Mouse (Mus musculus) midbrain, embryonic 16.5 days (tissue): ENCODE measurements at regions not wholly inside any gene's neighbourhood (a gene's known extent, or its start where the extent isn't known, plus 50 kb on each side); places are given as distances from the start of the nearest gene placed in this dataset.
"Not testable (repeated sequence)": the region's sequence is repeated elsewhere in the genome, so short reads cannot be mapped to it uniquely, and the experiment has no call there.

Experiments
- ATAC-seq: fragments of 200-750 bp; cut with Nextera tagmentation; 2 replicates; pipeline ENCODE4 v1.8.0; 2017; ENCODE audit warnings: moderate TSS enrichment
- H3K27ac ChIP-seq: fragments of 300-500 bp; sonication (generic); 2 replicates; pipeline ENCODE4 v1.5.1; 2014; ENCODE audit warnings: mild to moderate bottlenecking, low read length, mixed read lengths
- H3K27me3 ChIP-seq: fragments of 300-500 bp; sonication (generic); 2 replicates; pipeline ENCODE4 v1.6.1; 2014; ENCODE audit warnings: low read depth, low read length, mixed read lengths; ENCODE audit not compliant: control insufficient read depth, insufficient read depth
- H3K36me3 ChIP-seq: fragments of 300-500 bp; sonication (generic); 2 replicates; pipeline ENCODE4 v1.6.1; 2014; ENCODE audit warnings: mild to moderate bottlenecking, low read length, moderate library complexity, mixed read lengths; ENCODE audit not compliant: control insufficient read depth, insufficient read depth
- H3K4me1 ChIP-seq: fragments of 300-500 bp; sonication (generic); 2 replicates; pipeline ENCODE4 v1.6.1; 2014; ENCODE audit warnings: mild to moderate bottlenecking, low read length, mixed read lengths; ENCODE audit not compliant: control insufficient read depth, insufficient read depth
- H3K4me2 ChIP-seq: fragments of 300-500 bp; sonication (generic); 2 replicates; pipeline ENCODE4 v1.6.1; 2014; ENCODE audit warnings: mild to moderate bottlenecking, low read length, mixed read lengths
- H3K4me3 ChIP-seq: fragments of 300-500 bp; sonication (generic); 2 replicates; pipeline ENCODE4 v1.5.1; 2014; ENCODE audit warnings: low read depth, mild to moderate bottlenecking, low read length, moderate library complexity, mixed read lengths
- H3K9ac ChIP-seq: fragments of 300-500 bp; sonication (generic); 2 replicates; pipeline ENCODE4 v1.6.1; 2014; ENCODE audit warnings: low read depth, low read length, mixed read lengths
- H3K9me3 ChIP-seq: fragments of 300-500 bp; sonication (generic); replicated peaks from 2 replicates; pipeline ENCODE4 v1.6.1; 2014; ENCODE audit warnings: mild to moderate bottlenecking, low read length, mixed read lengths; ENCODE audit not compliant: control insufficient read depth, poor library complexity, severe bottlenecking
- WGBS: fragments of 180-500 bp; shearing (Covaris S2); extraction: QIAGEN DNeasy Blood & Tissue Kit; methylation state at CpG from one replicate; pipeline ENCODE4 v1.1.7; 2014; 5-methylcytosine and 5-hydroxymethylcytosine counted together

GRCm38 (mm10) chr5:91790412-91790811 is 172.5 kb downstream of the Rchy1 start:
- Histone ChIP-seq H3K4me1 (no peaks in the 10 kb centered on the region), H3K36me3 (no peaks in the 10 kb centered on the region), H3K27ac (no peak overlapping the region), H3K4me2 (no peak overlapping the region), H3K27me3 (no peaks in the 10 kb centered on the region), H3K9me3 (no peaks in the 10 kb centered on the region), H3K4me3 (no peak overlapping the region), H3K9ac (no peak overlapping the region)
- WGBS: 69% methylated on average over 2 of the region's 2 CpGs
- ATAC-seq: no peak

- WGBS: 84% methylated on average over 8 of the region's 8 CpGs
- no peaks in the 10 kb centered on the region for H3K4me1 ChIP-seq
- H3K27me3 ChIP-seq: no peaks in the 10 kb centered on the region
- no peak overlapping the region for H3K4me3 ChIP-seq
- H3K9me3 ChIP-seq: no peaks in the 10 kb centered on the region
- no peaks in the 10 kb centered on the region for H3K36me3 ChIP-seq
- H3K4me2 ChIP-seq: no peak overlapping the region
- no peak overlapping the region for H3K9ac ChIP-seq
- no peak for ATAC-seq
- no peak overlapping the region for H3K27ac ChIP-seq
These were observed 178.9 kb downstream of the Rchy1 start for GRCm38 (mm10) chr5:91783966-91784365.

- H3K9ac ChIP-seq: no peak overlapping the region
- H3K4me1 ChIP-seq: no peaks in the 10 kb centered on the region
- H3K36me3 ChIP-seq: no peaks in the 10 kb centered on the region
- no peak overlapping the region for H3K27ac ChIP-seq
- no peak overlapping the region for H3K4me3 ChIP-seq
- no peaks in the 10 kb centered on the region for H3K27me3 ChIP-seq
- no peak overlapping the region for H3K4me2 ChIP-seq
- ATAC-seq: no peak
- no peaks in the 10 kb centered on the region for H3K9me3 ChIP-seq
These were observed 185.9 kb downstream of the Rchy1 start for GRCm38 (mm10) chr5:91776971-91777370.

GRCm38 (mm10) chr5:91774065-91774464 is 188.8 kb downstream of the Rchy1 start:
- 94% methylated on average over 3 of the region's 3 CpGs for WGBS
- H3K27ac ChIP-seq: no peak overlapping the region

GRCm38 (mm10) chr5:91767886-91768285 is 195.0 kb downstream of the Rchy1 start:
- no peak for ATAC-seq
- H3K4me3 ChIP-seq: no peak overlapping the region
- WGBS: 67% methylated on average over 7 of the region's 7 CpGs

More at GRCm38 (mm10) chr5:91774065-91774464, 188.8 kb downstream of the Rchy1 start:
- Histone ChIP-seq H3K4me2 (no peak overlapping the region), H3K9me3 (no peaks in the 10 kb centered on the region), H3K4me1 (no peaks in the 10 kb centered on the region), H3K9ac (no peak overlapping the region), H3K4me3 (no peak overlapping the region), H3K27me3 (no peaks in the 10 kb centered on the region), H3K36me3 (no peaks in the 10 kb centered on the region)
- no peak for ATAC-seq

GRCm38 (mm10) chr5:91767060-91767459 is 195.8 kb downstream of the Rchy1 start:
- no peak for ATAC-seq
- Histone ChIP-seq H3K4me2 (no peak overlapping the region), H3K9ac (no peak overlapping the region), H3K9me3 (no peaks in the 10 kb centered on the region), H3K4me3 (no peak overlapping the region), H3K27me3 (no peaks in the 10 kb centered on the region), H3K27ac (no peak overlapping the region), H3K36me3 (no peaks in the 10 kb centered on the region), H3K4me1 (peaks cover 6% of the 10 kb centered on the region)
- WGBS: 66% methylated on average over 10 of the region's 10 CpGs

More at GRCm38 (mm10) chr5:91767886-91768285, 195.0 kb downstream of the Rchy1 start:
- no peaks in the 10 kb centered on the region for H3K36me3 ChIP-seq
- H3K9me3 ChIP-seq: no peaks in the 10 kb centered on the region
- no peak overlapping the region for H3K27ac ChIP-seq
- peaks cover 6% of the 10 kb centered on the region for H3K4me1 ChIP-seq
- H3K4me2 ChIP-seq: no peak overlapping the region
- H3K9ac ChIP-seq: no peak overlapping the region
- no peaks in the 10 kb centered on the region for H3K27me3 ChIP-seq

GRCm38 (mm10) chr5:91764621-91765020 is 198.2 kb downstream of the Rchy1 start:
- H3K27ac ChIP-seq: no peak overlapping the region
- ATAC-seq: peak; percentile 64
- H3K9me3 ChIP-seq: no peaks in the 10 kb centered on the region
- H3K27me3 ChIP-seq: no peaks in the 10 kb centered on the region
- H3K4me2 ChIP-seq: no peak overlapping the region
- no peak overlapping the region for H3K4me3 ChIP-seq
- 19% methylated on average over 10 of the region's 10 CpGs for WGBS
- H3K4me1 ChIP-seq: peaks cover 6% of the 10 kb centered on the region
- no peaks in the 10 kb centered on the region for H3K36me3 ChIP-seq
- no peak overlapping the region for H3K9ac ChIP-seq

- no peaks in the 10 kb centered on the region for H3K27me3 ChIP-seq
- no peaks in the 10 kb centered on the region for H3K36me3 ChIP-seq
- WGBS: 74% methylated on average over 6 of the region's 6 CpGs
- H3K9me3 ChIP-seq: no peaks in the 10 kb centered on the region
- H3K4me3 ChIP-seq: no peak overlapping the region
- ATAC-seq: no peak
- H3K4me1 ChIP-seq: peaks cover 6% of the 10 kb centered on the region
- H3K9ac ChIP-seq: no peak overlapping the region
- H3K4me2 ChIP-seq: no peak overlapping the region
- H3K27ac ChIP-seq: no peak overlapping the region
These were observed 200.3 kb downstream of the Rchy1 start for GRCm38 (mm10) chr5:91762589-91762988.

- H3K9me3 ChIP-seq: no peaks in the 10 kb centered on the region
- H3K27ac ChIP-seq: no peak overlapping the region
- H3K4me2 ChIP-seq: no peak overlapping the region
- 68% methylated on average over 10 of the region's 10 CpGs for WGBS
- no peak for ATAC-seq
- H3K4me3 ChIP-seq: no peak overlapping the region
- no peaks in the 10 kb centered on the region for H3K36me3 ChIP-seq
- no peak overlapping the region for H3K9ac ChIP-seq
- H3K27me3 ChIP-seq: no peaks in the 10 kb centered on the region
- no peaks in the 10 kb centered on the region for H3K4me1 ChIP-seq
These were observed 206.9 kb downstream of the Rchy1 start for GRCm38 (mm10) chr5:91755958-91756357.

GRCm38 (mm10) chr5:91752846-91753245 is 210.0 kb downstream of the Rchy1 start:
- H3K9me3 ChIP-seq, H3K4me2 ChIP-seq, H3K27ac ChIP-seq, H3K4me1 ChIP-seq, ATAC-seq, H3K36me3 ChIP-seq, H3K27me3 ChIP-seq, H3K4me3 ChIP-seq, H3K9ac ChIP-seq: not testable (repeated sequence)
- WGBS: 90% methylated on average over 17 of the region's 17 CpGs
